Mouse (Mus musculus) gonadal fat pad, adult 2 months (tissue): Measurements from ENCODE around the gene Disc1. TPM values are rescaled to one million over a fixed set of nuclear protein-coding genes. Genes with fewer than 3 reads are reported as not detected.

Experiments
- DNase-seq: peaks from one replicate; pipeline ENCODE4 v3.0.0-alpha.2; 2012; ENCODE audit warnings: low read depth
- polyA plus RNA-seq: library from polyadenylated mRNA; depleted of rRNA; stranded (reverse); fragments of >200 nt; gene quantifications from 2 replicates; pipeline ENCODE4 v1.2.3, GENCODE M21; 2012

Disc1 gene
- polyA plus RNA-seq, 1 experiment = 1.1 TPM

GRCm38 (mm10) chr8:125066913-125067595, 13.1 kb downstream of the Disc1 start:
- DNase-seq = no peak

- no peak for DNase-seq
Observed at GRCm38 (mm10) chr8:125067596-125067960, 13.6 kb downstream of the Disc1 start.

- DNase-seq = no peak
Observed at GRCm38 (mm10) chr8:125068146-125068905, 14.3 kb downstream of the Disc1 start.

- no peak for DNase-seq
Observed at GRCm38 (mm10) chr8:125069304-125069703, 15.3 kb downstream of the Disc1 start.

GRCm38 (mm10) chr8:125069733-125070132, 15.7 kb downstream of the Disc1 start:
- DNase-seq = no peak

GRCm38 (mm10) chr8:125074141-125074540, 20.1 kb downstream of the Disc1 start:
- DNase-seq = no peak

GRCm38 (mm10) chr8:125074581-125074980, 20.6 kb downstream of the Disc1 start:
- DNase-seq = no peak

- no peak for DNase-seq
Observed at GRCm38 (mm10) chr8:125075389-125075788, 21.4 kb downstream of the Disc1 start.

GRCm38 (mm10) chr8:125077326-125077725, 23.3 kb downstream of the Disc1 start:
- no peak for DNase-seq

GRCm38 (mm10) chr8:125078771-125079384, 24.9 kb downstream of the Disc1 start:
- peak; percentile 14 for DNase-seq

GRCm38 (mm10) chr8:125080388-125081344, 26.7 kb downstream of the Disc1 start:
- no peak for DNase-seq

- DNase-seq = no peak
Observed at GRCm38 (mm10) chr8:125083746-125084145, 29.8 kb downstream of the Disc1 start.

- DNase-seq = no peak
Observed at GRCm38 (mm10) chr8:125084523-125084922, 30.5 kb downstream of the Disc1 start.

GRCm38 (mm10) chr8:125090889-125091740, 37.1 kb downstream of the Disc1 start:
- no peak for DNase-seq

- DNase-seq = no peak
Observed at GRCm38 (mm10) chr8:125097140-125097539, 43.1 kb downstream of the Disc1 start.

GRCm38 (mm10) chr8:125098050-125098449, 44.1 kb downstream of the Disc1 start:
- DNase-seq = no peak

GRCm38 (mm10) chr8:125102303-125102702, 48.3 kb downstream of the Disc1 start:
- no peak for DNase-seq

GRCm38 (mm10) chr8:125113171-125113570, 59.2 kb downstream of the Disc1 start:
- DNase-seq = no peak

- DNase-seq = no peak
Observed at GRCm38 (mm10) chr8:125113831-125114230, 59.8 kb downstream of the Disc1 start.

GRCm38 (mm10) chr8:125115321-125115720, 61.3 kb downstream of the Disc1 start:
- DNase-seq = no peak

- DNase-seq = no peak
Observed at GRCm38 (mm10) chr8:125116616-125117015, 62.6 kb downstream of the Disc1 start.
